Mouse (Mus musculus): ENCODE measurements around the gene Gps2. TPM values are rescaled to one million over a fixed set of nuclear protein-coding genes. Genes with fewer than 3 reads are reported as not detected.
A peak's percentile ranks its signal among the peaks of the same experiment; 100 is the strongest.

Gps2 gene
- total and polyA plus RNA-seq, 3 experiments, result 78.0 to 113 TPM; not detected in 1

DNA sequence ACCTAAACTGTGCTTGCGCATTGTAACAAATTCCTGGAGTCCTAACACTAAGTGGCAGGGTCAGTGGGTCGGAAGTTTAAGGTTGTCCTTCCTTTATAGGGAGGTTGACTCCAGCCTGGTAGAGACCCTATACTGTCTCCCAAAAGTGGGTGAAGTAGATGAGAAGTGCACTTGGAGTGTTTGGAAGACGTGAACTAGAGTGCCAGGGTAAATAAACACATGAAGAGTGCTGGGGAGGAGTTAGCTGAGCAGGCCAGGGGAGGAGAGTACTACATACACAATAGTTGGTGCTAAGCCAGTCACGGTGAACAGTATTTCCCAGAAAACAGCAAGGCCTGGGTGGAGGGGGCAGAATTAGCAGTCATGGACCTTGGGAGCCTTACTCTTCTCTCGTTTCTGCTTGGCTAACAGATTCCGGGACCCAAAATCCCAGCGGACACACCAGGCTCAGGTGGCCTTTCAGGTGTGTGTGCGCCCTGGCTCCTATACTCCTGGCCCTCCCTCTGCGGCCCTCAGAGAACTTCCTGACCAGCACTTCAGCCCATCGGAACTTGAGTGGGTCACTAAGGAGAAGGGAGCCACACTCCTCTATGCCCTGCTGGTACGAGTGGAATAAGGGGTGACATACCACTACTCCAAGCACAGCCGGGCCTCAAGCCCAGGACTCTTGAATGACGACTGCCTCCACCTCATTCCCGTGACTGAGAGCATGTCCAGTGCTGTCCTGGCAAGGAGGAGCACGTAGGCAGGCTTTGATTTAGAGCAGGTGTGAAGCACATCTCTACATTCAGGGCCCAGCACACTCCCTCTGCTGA is 765 bp upstream of the Gps2 start:
- Histone ChIP-seq H3K4me1 (ENCODE audit: control insufficient read depth in 1 of 2, insufficient read depth in 2 of 2, low read length in 2 of 2) (peaks cover 0 to 37% of the 10 kb centered on the region in 2 experiments), H3K79me2 (ENCODE audit: control insufficient read depth, insufficient read depth, low read length, poor library complexity) (peaks cover 28% of the 10 kb centered on the region), H3K27ac (ENCODE audit: control insufficient read depth, low read depth, low read length) (peak overlapping the region; percentile 80), H3K9me3 (replicated peaks; ENCODE audit: insufficient read depth, low read length) (no peaks in the 10 kb centered on the region), H3K4me3 (ENCODE audit: control insufficient read depth in 1 of 2, insufficient read depth in 1 of 2, low read depth in 2 of 2, low read length in 2 of 2) (peak overlapping the region; percentile 58 to 61), H3K27me3 (ENCODE audit: control insufficient read depth in 1 of 2, insufficient read depth in 2 of 2, low read length in 2 of 2) (no peaks in the 10 kb centered on the region), H3K9ac (ENCODE audit: control insufficient read depth, low read depth, low read length, poor library complexity, severe bottlenecking) (peak overlapping the region; percentile 78), H3K36me3 (ENCODE audit: control insufficient read depth in 1 of 2, insufficient read depth in 2 of 2, low read length in 2 of 2) (peaks cover 8 to 35% of the 10 kb centered on the region in 2 experiments)
- DNase-seq (ENCODE audit: low read depth, low spot score), result peak; percentile 41
- no peak for TF ChIP-seq USF2 (IDR thresholded peaks at IDR 0.05; ENCODE audit: borderline replicate concordance in 1 of 2, insufficient read depth in 1 of 2, low read depth in 1 of 2, low read length in 2 of 2)

GRCm38 (mm10) chr11:69914372-69914764 is 680 bp downstream of the Gps2 start:
- H3K4me1 ChIP-seq (ENCODE audit: control insufficient read depth in 1 of 2, insufficient read depth in 2 of 2, low read length in 2 of 2), result peaks cover 4 to 51% of the 10 kb centered on the region in 2 experiments
- peak; percentile 76; the same call in 1 of the 2 replicates for TF ChIP-seq SIN3A (IDR thresholded peaks at IDR 0.05; ENCODE audit: low read length)
- no peak for TF ChIP-seq MAFK (IDR thresholded peaks at IDR 0.05; ENCODE audit: borderline replicate concordance, low read depth, low read length)

DNA sequence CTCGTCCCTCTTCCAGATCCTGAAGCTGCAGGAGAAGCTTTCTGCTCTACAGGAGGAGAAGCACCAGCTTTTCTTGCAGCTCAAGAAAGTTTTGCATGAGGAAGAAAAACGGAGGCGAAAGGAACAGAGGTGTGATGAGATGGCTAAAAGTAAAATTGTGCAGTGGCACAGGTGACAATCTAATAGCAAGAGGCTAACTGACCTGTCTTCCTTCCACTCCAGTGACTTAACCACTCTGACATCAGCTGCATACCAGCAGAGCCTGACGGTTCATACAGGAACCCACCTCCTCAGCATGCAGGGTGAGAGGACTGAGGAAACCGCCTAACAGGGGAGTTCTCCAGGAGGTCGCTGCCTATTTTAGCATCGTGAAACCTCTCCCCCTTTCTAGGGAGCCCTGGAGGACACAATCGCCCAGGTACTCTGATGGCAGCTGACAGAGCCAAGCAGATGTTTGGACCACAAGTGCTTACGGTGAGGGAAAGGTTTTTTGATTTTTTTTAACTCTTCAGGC is 1.3 kb downstream of the Gps2 start:
- H3K36me3 ChIP-seq (ENCODE audit: control insufficient read depth in 1 of 2, insufficient read depth in 2 of 2, low read length in 2 of 2), result peaks cover 22 to 51% of the 10 kb centered on the region in 2 experiments
- peaks cover 48% of the 10 kb centered on the region for H3K79me2 ChIP-seq (ENCODE audit: control insufficient read depth, insufficient read depth, low read length, poor library complexity)
- H3K9ac ChIP-seq (ENCODE audit: control insufficient read depth, low read depth, low read length, poor library complexity, severe bottlenecking), result peak overlapping the region; percentile 77
- TF ChIP-seq SMC3 (IDR thresholded peaks at IDR 0.05; ENCODE audit: low read depth, low read length) (no peak), GATA1 (IDR thresholded peaks at IDR 0.05; ENCODE audit: low read depth, low read length) (no peak), POLR2A (IDR thresholded peaks at IDR 0.05; ENCODE audit: control insufficient read depth in 1 of 2, insufficient read depth in 1 of 2, low read depth in 1 of 2, low read length in 2 of 2, poor library complexity in 1 of 2) (no peak; a peak in 1 of 4 replicates), RCOR1 (IDR thresholded peaks at IDR 0.05; ENCODE audit: low read depth, low read length) (no peak), CTCF (IDR thresholded peaks at IDR 0.05 in 2 of 3, conservative IDR thresholded peaks at IDR 0.05 in 1 of 3; ENCODE audit: control insufficient read depth in 1 of 3, insufficient read depth in 1 of 3, low read depth in 2 of 3, low read length in 3 of 3, poor library complexity in 1 of 3, severe bottlenecking in 1 of 3) (no peak), KAT2A (conservative IDR thresholded peaks at IDR 0.05; ENCODE audit: low read depth, low read length) (no peak), ZMIZ1 (IDR thresholded peaks at IDR 0.05; ENCODE audit: low read depth, low read length) (no peak), NELFE (IDR thresholded peaks at IDR 0.05; ENCODE audit: low read depth, low read length) (no peak), MEF2A (IDR thresholded peaks at IDR 0.05; ENCODE audit: extremely low read depth, insufficient replicate concordance, low read depth, low read length, poor library complexity, severe bottlenecking) (no peak), GABPA (IDR thresholded peaks at IDR 0.05; ENCODE audit: low read depth, low read length) (no peak)
- H3K4me1 ChIP-seq (ENCODE audit: control insufficient read depth in 1 of 2, insufficient read depth in 2 of 2, low read length in 2 of 2), result peaks cover 4 to 53% of the 10 kb centered on the region in 2 experiments
- DNase-seq (ENCODE audit: low read depth, low spot score), result peak; percentile 61
- H3K27me3 ChIP-seq (ENCODE audit: control insufficient read depth in 1 of 2, insufficient read depth in 2 of 2, low read length in 2 of 2), result no peaks in the 10 kb centered on the region
- peak overlapping the region; percentile 74 for H3K27ac ChIP-seq (ENCODE audit: control insufficient read depth, low read depth, low read length)
- no peaks in the 10 kb centered on the region for H3K9me3 ChIP-seq (replicated peaks; ENCODE audit: insufficient read depth, low read length)
- peak overlapping the region; percentile 58 to 78 for H3K4me3 ChIP-seq (ENCODE audit: control insufficient read depth in 1 of 2, insufficient read depth in 1 of 2, low read depth in 2 of 2, low read length in 2 of 2)

More at GRCm38 (mm10) chr11:69914372-69914764, 680 bp downstream of the Gps2 start:
- Histone ChIP-seq H3K9me3 (replicated peaks; ENCODE audit: insufficient read depth, low read length) (no peaks in the 10 kb centered on the region), H3K36me3 (ENCODE audit: control insufficient read depth in 1 of 2, insufficient read depth in 2 of 2, low read length in 2 of 2) (peaks cover 19 to 50% of the 10 kb centered on the region in 2 experiments), H3K27me3 (ENCODE audit: control insufficient read depth in 1 of 2, insufficient read depth in 2 of 2, low read length in 2 of 2) (no peaks in the 10 kb centered on the region), H3K27ac (ENCODE audit: control insufficient read depth, low read depth, low read length) (peak overlapping the region; percentile 74), H3K9ac (ENCODE audit: control insufficient read depth, low read depth, low read length, poor library complexity, severe bottlenecking) (peak overlapping the region; percentile 77), H3K79me2 (ENCODE audit: control insufficient read depth, insufficient read depth, low read length, poor library complexity) (peaks cover 42% of the 10 kb centered on the region), H3K4me3 (ENCODE audit: control insufficient read depth in 1 of 2, insufficient read depth in 1 of 2, low read depth in 2 of 2, low read length in 2 of 2) (peak overlapping the region; percentile 58 to 78)
- DNase-seq (ENCODE audit: low read depth, low spot score), result peak; percentile 87

Data from MEL (cell line).